Mouse (Mus musculus) heart, postnatal 0 days (tissue): ENCODE data around the gene Lhcgr. TPM values are rescaled to one million over a fixed set of nuclear protein-coding genes. Genes with fewer than 3 reads are reported as not detected.
"Not testable (repeated sequence)": the region's sequence is repeated elsewhere in the genome, so short reads cannot be mapped to it uniquely, and the experiment has no call there.

Experiments
- ATAC-seq: fragments of 200-750 bp; cut with Nextera tagmentation; 2 replicates; pipeline ENCODE4 v1.8.0; 2017; ENCODE audit warnings: low read depth, moderate number of reproducible peaks, moderate library complexity; ENCODE audit not compliant: insufficient read depth
- DNase-seq: peaks from one replicate; pipeline ENCODE4 v3.0.0-alpha.2; 2016; ENCODE audit warnings: low spot score
- H3K27ac ChIP-seq: fragments of 300-500 bp; sonication (generic); 2 replicates; pipeline ENCODE4 v1.5.1; 2014; ENCODE audit warnings: low read depth, mild to moderate bottlenecking
- H3K27me3 ChIP-seq: fragments of 300-500 bp; sonication (generic); 2 replicates; pipeline ENCODE4 v1.6.1; 2014; ENCODE audit warnings: low read length, mixed read lengths; ENCODE audit not compliant: control insufficient read depth, insufficient read depth
- H3K36me3 ChIP-seq: fragments of 300-500 bp; sonication (generic); replicated peaks from 2 replicates; pipeline ENCODE4 v1.6.1; 2014; ENCODE audit warnings: low read length, mixed read lengths; ENCODE audit not compliant: control insufficient read depth, insufficient read depth
- H3K4me1 ChIP-seq: fragments of 300-500 bp; sonication (generic); 2 replicates; pipeline ENCODE4 v1.6.1; 2014; ENCODE audit warnings: antibody characterized with exemption; ENCODE audit not compliant: control insufficient read depth, insufficient read depth
- H3K4me2 ChIP-seq: fragments of 300-500 bp; sonication (generic); 2 replicates; pipeline ENCODE4 v1.6.1; 2014; ENCODE audit warnings: low read depth, mild to moderate bottlenecking, low read length, moderate library complexity
- H3K4me3 ChIP-seq: fragments of 300-500 bp; sonication (generic); 2 replicates; pipeline ENCODE4 v1.5.1; 2014; ENCODE audit warnings: low read depth, low read length
- H3K9ac ChIP-seq: fragments of 300-500 bp; sonication (generic); replicated peaks from 2 replicates; pipeline ENCODE4 v1.6.1; 2014; ENCODE audit warnings: low read depth, low read length, mixed read lengths
- H3K9me3 ChIP-seq: fragments of 300-500 bp; sonication (generic); replicated peaks from 2 replicates; pipeline ENCODE4 v1.6.1; 2016; ENCODE audit warnings: low read length; ENCODE audit not compliant: control insufficient read depth
- CTCF ChIP-seq: IDR thresholded peaks from 2 replicates; pipeline ENCODE4 v1.5.1; 2016; ENCODE audit warnings: antibody characterized with exemption, control low read depth, low read depth
- EP300 ChIP-seq: IDR thresholded peaks from 2 replicates; pipeline ENCODE4 v1.6.1; 2016; ENCODE audit warnings: antibody characterized with exemption, low read depth
- WGBS: fragments of 180-500 bp; shearing (Covaris S2); extraction: QIAGEN DNeasy Blood & Tissue Kit; methylation state at CpG from one replicate; pipeline ENCODE4 v1.1.7; 2014; 5-methylcytosine and 5-hydroxymethylcytosine counted together
- polyA plus RNA-seq: library from polyadenylated mRNA; unstranded; fragments of >200 nt; fragmentation: Nextera tagmentation; extraction: Ambion mirVana; gene quantifications from 2 replicates; pipeline ENCODE4 v1.2.1, GENCODE M21; 2015
- total RNA-seq: library from RNA; depleted of rRNA; stranded (reverse); fragments of >200 nt; gene quantifications from 2 replicates; pipeline ENCODE4 v1.2.3, GENCODE M21; 2014; ENCODE audit warnings: low replicate concordance; rRNA removed

Gene Lhcgr
- total RNA-seq, result not detected in 2 replicates
- 0.10 TPM in 1 of 2 replicates, not detected in the other for polyA plus RNA-seq

- H3K27me3 ChIP-seq, result no peaks in the 10 kb centered on the region
- no peak for DNase-seq
Observed at GRCm38 (mm10) chr17:88791440-88792152, at the start of gene Lhcgr. Lhcgr (minus strand) TSS chr17:88791990.

GRCm38 (mm10) chr17:88817601-88818000 is 25.8 kb upstream of the Lhcgr start:
- H3K4me2 ChIP-seq, result no peak overlapping the region
- H3K9me3 ChIP-seq, result no peaks in the 10 kb centered on the region
- DNase-seq (no peak), ATAC-seq (no peak)
- no peak overlapping the region for H3K4me3 ChIP-seq
- no peaks in the 10 kb centered on the region for H3K27me3 ChIP-seq
- H3K36me3 ChIP-seq, result no peaks in the 10 kb centered on the region
- H3K27ac ChIP-seq, result no peak overlapping the region
- 58% methylated on average over 2 of the region's 2 CpGs for WGBS
- H3K4me1 ChIP-seq, result no peaks in the 10 kb centered on the region
- H3K9ac ChIP-seq, result no peak overlapping the region
- TF ChIP-seq EP300, result no peak
- TF ChIP-seq CTCF, result no peak

More at GRCm38 (mm10) chr17:88791440-88792152, at the start of gene Lhcgr:
- TF ChIP-seq CTCF, result no peak
- no peak for TF ChIP-seq EP300
- 12% methylated on average over 31 of the region's 31 CpGs for WGBS
- Histone ChIP-seq H3K4me1 (0 out of 2 replicates have a peak, but pooled peaks cover 3% of the 10 kb centered on the region), H3K36me3 (no peaks in the 10 kb centered on the region), H3K9me3 (no peaks in the 10 kb centered on the region), H3K4me3 (peak within 1 kb of the TSS; percentile 31), H3K27ac (no peak within 1 kb of the TSS), H3K4me2 (peak within 1 kb of the TSS; percentile 58), H3K9ac (no peak within 1 kb of the TSS)
- peak; percentile 41; the same call in 1 of the 2 replicates for ATAC-seq

- H3K9me3 ChIP-seq, H3K27ac ChIP-seq, ATAC-seq, H3K9ac ChIP-seq, H3K4me3 ChIP-seq, DNase-seq, H3K4me1 ChIP-seq, H3K4me2 ChIP-seq, H3K36me3 ChIP-seq, H3K27me3 ChIP-seq: not testable (repeated sequence)
- 76% methylated on average over 3 of the region's 3 CpGs for WGBS
Observed at GRCm38 (mm10) chr17:88812943-88813342, 21.2 kb upstream of the Lhcgr start.

GRCm38 (mm10) chr17:88810807-88811206 is 19.0 kb upstream of the Lhcgr start:
- ATAC-seq (no peak), DNase-seq (no peak)
- H3K27ac ChIP-seq, result no peak overlapping the region
- no peaks in the 10 kb centered on the region for H3K9me3 ChIP-seq
- H3K4me1 ChIP-seq, result no peaks in the 10 kb centered on the region
- 84% methylated on average over 5 of the region's 5 CpGs for WGBS
- no peak overlapping the region for H3K4me3 ChIP-seq
- H3K4me2 ChIP-seq, result no peak overlapping the region
- no peak for TF ChIP-seq EP300
- TF ChIP-seq CTCF, result no peak
- H3K27me3 ChIP-seq, result no peaks in the 10 kb centered on the region
- no peaks in the 10 kb centered on the region for H3K36me3 ChIP-seq
- no peak overlapping the region for H3K9ac ChIP-seq

GRCm38 (mm10) chr17:88806421-88806820 is 14.6 kb upstream of the Lhcgr start:
- 83% methylated on average over 8 of the region's 8 CpGs for WGBS
- ATAC-seq, result no peak

GRCm38 (mm10) chr17:88803441-88803840 is 11.7 kb upstream of the Lhcgr start:
- no peaks in the 10 kb centered on the region for H3K4me1 ChIP-seq
- DNase-seq (no peak), ATAC-seq (no peak)
- H3K4me2 ChIP-seq, result no peak overlapping the region
- no peaks in the 10 kb centered on the region for H3K36me3 ChIP-seq
- H3K4me3 ChIP-seq, result no peak overlapping the region
- no peak for TF ChIP-seq CTCF
- TF ChIP-seq EP300, result no peak
- H3K27ac ChIP-seq, result no peak overlapping the region
- no peak overlapping the region for H3K9ac ChIP-seq
- no peaks in the 10 kb centered on the region for H3K9me3 ChIP-seq
- no peaks in the 10 kb centered on the region for H3K27me3 ChIP-seq

More at GRCm38 (mm10) chr17:88806421-88806820, 14.6 kb upstream of the Lhcgr start:
- Histone ChIP-seq H3K9ac (no peak overlapping the region), H3K27me3 (no peaks in the 10 kb centered on the region), H3K4me2 (no peak overlapping the region), H3K4me3 (no peak overlapping the region), H3K4me1 (no peaks in the 10 kb centered on the region), H3K36me3 (no peaks in the 10 kb centered on the region), H3K9me3 (no peaks in the 10 kb centered on the region), H3K27ac (no peak overlapping the region)
- no peak for DNase-seq
- TF ChIP-seq EP300, result no peak
- no peak for TF ChIP-seq CTCF
